Mouse (Mus musculus) effector memory CD4-positive, alpha-beta T cell, adult 5 months (primary cell): ENCODE data around the gene Naa10. TPM values are rescaled to one million over a fixed set of nuclear protein-coding genes. Genes with fewer than 3 reads are reported as not detected.

Experiments used
- polyA plus RNA-seq: library from polyadenylated mRNA; unstranded; fragments of 100-300 nt; shearing (Covaris generic); gene quantifications from one replicate; pipeline ENCODE4 v1.2.1, GENCODE M21; 2017

Naa10 gene
- 125 TPM for polyA plus RNA-seq

DNA sequence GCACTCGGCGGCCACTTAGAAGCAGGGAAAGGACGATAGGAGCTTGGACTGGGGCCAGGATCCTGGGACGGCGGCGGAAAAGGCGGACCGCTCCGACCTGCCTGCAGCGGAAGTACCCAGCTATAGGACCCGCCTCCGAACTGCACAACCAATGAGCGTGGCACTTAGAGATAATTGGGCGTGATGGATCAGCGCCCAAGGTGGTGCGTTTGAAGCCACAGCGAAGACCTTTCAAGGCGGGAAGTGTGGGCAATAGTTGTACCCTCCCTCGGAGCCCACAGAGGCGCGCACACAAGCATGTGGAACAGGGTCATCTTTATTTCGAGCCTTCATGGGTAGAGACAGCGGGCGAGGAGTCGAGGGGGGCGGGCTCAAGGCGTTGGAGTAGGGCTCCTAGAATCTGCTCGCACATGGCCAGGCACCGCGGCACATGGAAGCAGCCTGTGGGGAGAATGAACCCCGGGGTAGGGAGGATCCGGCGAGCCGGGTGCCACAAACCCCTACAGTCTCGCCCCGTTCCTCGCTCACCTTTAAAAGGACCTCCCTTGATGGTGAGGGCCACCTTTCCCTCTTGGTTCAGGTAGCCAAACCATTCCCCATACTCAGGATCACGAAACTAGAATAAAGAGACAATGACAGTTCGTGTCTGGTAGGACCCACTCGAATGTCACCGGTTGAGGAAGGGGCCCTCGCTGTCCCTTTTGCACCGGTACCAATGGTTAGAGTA lies at the start of gene Naa10, which contains the start of gene Arhgap4:
Naa10 (minus strand) TSS at position 122 of the 727 bp plus-strand sequence.
Arhgap4 (minus strand) TSS at position 48 of the 727 bp plus-strand sequence.

DNA sequence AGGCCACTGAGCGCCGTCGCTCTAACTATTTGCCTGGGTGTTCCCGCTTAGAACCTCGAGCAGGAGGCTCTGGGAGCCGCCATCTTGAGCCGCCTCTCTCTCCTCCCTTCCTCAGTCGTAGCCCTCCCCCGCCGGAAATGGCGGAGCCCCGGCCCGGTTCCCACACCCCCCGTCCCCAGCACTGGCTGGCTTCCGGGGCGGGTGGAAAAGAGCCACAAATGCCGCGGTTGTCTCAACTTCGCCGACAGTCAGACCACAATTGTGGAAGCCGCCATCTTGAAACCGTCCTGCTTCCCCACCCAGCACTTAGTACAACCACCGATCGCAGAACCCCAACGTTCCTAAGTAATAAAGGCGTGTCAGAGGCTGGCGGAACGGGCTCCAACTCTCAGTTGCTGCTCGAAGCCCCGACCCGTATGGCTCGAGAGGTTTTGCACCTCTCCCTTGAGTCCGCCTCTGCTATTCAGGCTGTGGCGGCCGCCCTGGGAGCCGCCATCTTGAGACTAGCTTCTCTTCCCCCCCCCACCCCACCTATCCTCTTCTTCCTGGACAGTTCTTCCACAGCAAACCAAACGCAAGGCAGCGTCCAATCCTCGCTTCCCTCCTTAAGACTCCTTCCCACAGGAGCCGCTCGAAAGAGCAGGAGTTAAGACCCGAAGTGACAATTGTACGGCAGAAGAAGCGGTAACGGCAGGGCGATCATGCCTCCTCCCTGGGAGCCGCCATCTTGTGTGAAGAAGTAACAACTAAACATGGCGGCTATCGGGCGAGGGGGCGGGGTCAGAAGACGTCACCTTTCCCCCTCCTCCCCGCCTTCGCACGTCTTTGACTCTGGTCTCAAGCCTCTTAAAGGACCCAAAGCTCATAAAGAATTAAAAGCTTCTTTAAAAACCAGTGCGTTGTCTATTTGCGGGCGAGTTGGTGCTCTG lies 44.8 kb upstream of the Naa10 start, which contains the start of gene Hcfc1:
Hcfc1 (minus strand) TSS at position 110 of the 929 bp plus-strand sequence.

GRCm38 (mm10) chrX:73930402-73931062 lies 8.8 kb upstream of the Naa10 start, which contains the start of gene Renbp:
Gene Renbp (minus strand): TSS chrX:73930850.

GRCm38 (mm10) chrX:73895719-73896118 lies 26.0 kb downstream of the Naa10 start, which contains the start of gene L1cam:
Gene L1cam (minus strand): TSS chrX:73896105.

DNA sequence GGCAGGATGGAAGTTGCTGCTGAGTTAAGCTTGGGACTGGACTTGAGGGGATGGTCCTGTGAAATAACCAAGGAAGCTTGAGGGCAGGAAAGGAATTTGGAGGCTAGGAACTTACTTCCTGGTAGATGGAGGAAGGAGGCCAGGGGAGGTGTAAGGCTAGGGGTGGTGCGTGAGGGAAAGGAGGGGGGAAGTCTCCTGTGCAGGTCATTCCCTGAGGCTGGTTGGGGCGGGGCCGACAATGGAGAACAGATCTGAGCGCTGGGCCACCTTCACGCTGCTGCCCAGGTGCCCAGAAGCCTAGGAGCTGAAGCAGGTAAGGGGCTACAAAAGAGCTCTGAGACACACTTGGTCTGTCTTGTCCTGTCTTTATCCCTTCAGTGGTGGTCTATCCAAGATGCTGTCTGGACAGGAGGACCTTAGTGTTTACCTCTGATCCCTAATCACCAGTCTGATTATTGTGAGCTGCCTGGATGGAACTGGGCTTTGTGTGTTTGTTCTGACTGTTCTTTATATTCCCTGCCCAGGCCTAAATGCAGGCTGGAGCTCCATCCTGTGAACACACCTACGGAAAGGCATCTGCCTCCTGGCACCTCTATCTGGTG lies 30.1 kb downstream of the Naa10 start, which contains the start of gene Avpr2:
Avpr2 (plus strand) TSS at position 552 of the 602 bp plus-strand sequence.

Other genes starting within 250 kb of the Naa10 start
- gene Slc6a8, start 248.8 kb downstream of the Naa10 start, polyA plus RNA-seq = 0.62 TPM
- gene Bcap31, start 205.8 kb downstream of the Naa10 start, polyA plus RNA-seq = 204 TPM
- gene Abcd1, start 205.3 kb downstream of the Naa10 start, polyA plus RNA-seq = 22.8 TPM
- gene Plxnb3, start 164.9 kb downstream of the Naa10 start, polyA plus RNA-seq = not detected
- not detected for gene Srpk3, start 147.5 kb downstream of the Naa10 start, polyA plus RNA-seq
- gene Idh3g, start 135.0 kb downstream of the Naa10 start, polyA plus RNA-seq = 184 TPM
- gene Ssr4, start 134.9 kb downstream of the Naa10 start, polyA plus RNA-seq = 201 TPM
- gene Pdzd4, start 97.0 kb downstream of the Naa10 start, polyA plus RNA-seq = 0.10 TPM
- gene Avpr2, start 29.8 kb downstream of the Naa10 start, polyA plus RNA-seq = 2.1 TPM
- gene L1cam, start 25.8 kb downstream of the Naa10 start, polyA plus RNA-seq = 20.5 TPM
- 229 TPM for gene Arhgap4, start 74 bp downstream of the Naa10 start, polyA plus RNA-seq
- gene Renbp, start 8.9 kb upstream of the Naa10 start, polyA plus RNA-seq = 3.1 TPM
- gene Hcfc1, start 44.4 kb upstream of the Naa10 start, polyA plus RNA-seq = 36.4 TPM
- gene Irak1, start 102.0 kb upstream of the Naa10 start, polyA plus RNA-seq = 149 TPM
- not detected for gene Opn1mw, start 205.5 kb upstream of the Naa10 start, polyA plus RNA-seq
- gene Mecp2, start 213.4 kb upstream of the Naa10 start, polyA plus RNA-seq = 51.2 TPM
- not detected for gene Tex28, start 245.9 kb upstream of the Naa10 start, polyA plus RNA-seq